Mouse (Mus musculus) heart, adult 2 months (tissue): ENCODE measurements around the gene Tpte. TPM values are rescaled to one million over a fixed set of nuclear protein-coding genes. Genes with fewer than 3 reads are reported as not detected.

Experiments used
- DNase-seq, 2 experiments: peaks; one replicate each; pipeline ENCODE4 v3.0.0; 2021
- H3K27ac ChIP-seq: fragments of 200-600 bp; 2 replicates; pipeline ENCODE4 v1.8.1; 2022
- H3K27me3 ChIP-seq: fragments of 200-500 bp; 2 replicates; pipeline ENCODE4 v1.6.1; 2012; ENCODE audit warnings: mild to moderate bottlenecking, low read length, inconsistent platforms, mixed read lengths; ENCODE audit not compliant: control insufficient read depth, insufficient read depth
- H3K36me3 ChIP-seq: fragments of 200-500 bp; 2 replicates; pipeline ENCODE4 v1.6.1; 2012; ENCODE audit warnings: low read length, inconsistent platforms; ENCODE audit not compliant: control insufficient read depth, insufficient read depth
- H3K4me1 ChIP-seq: fragments of 200-500 bp; 2 replicates; pipeline ENCODE4 v1.6.1; 2011; ENCODE audit warnings: low read length; ENCODE audit not compliant: control insufficient read depth, insufficient read depth
- H3K4me3 ChIP-seq: fragments of 200-600 bp; 2 replicates; pipeline ENCODE4 v1.8.1; 2022
- H3K79me2 ChIP-seq: fragments of 200-500 bp; replicated peaks from 2 replicates; pipeline ENCODE4 v1.6.1; 2012; ENCODE audit warnings: mild to moderate bottlenecking, inconsistent platforms, low read length, moderate library complexity, mixed read lengths; ENCODE audit not compliant: control insufficient read depth, insufficient read depth
- H3K9ac ChIP-seq: fragments of 200-500 bp; 2 replicates; pipeline ENCODE4 v1.6.1; 2012; ENCODE audit warnings: low read depth, mild to moderate bottlenecking, control low read depth, inconsistent platforms, low read length, mixed read lengths
- CTCF ChIP-seq: fragments of 200-600 bp; IDR thresholded peaks from 2 replicates; pipeline ENCODE4 v1.8.1; 2022; ENCODE audit warnings: antibody characterized with exemption, mild to moderate bottlenecking, moderate library complexity
- EP300 ChIP-seq: fragments of 200-500 bp; IDR thresholded peaks from 2 replicates; pipeline ENCODE4 v1.6.1; 2011; ENCODE audit warnings: low read depth, low read length, control low read depth; ENCODE audit not compliant: insufficient read depth
- POLR2A ChIP-seq: fragments of 200-500 bp; IDR thresholded peaks from 2 replicates; pipeline ENCODE4 v1.6.1; 2011; ENCODE audit warnings: mild to moderate bottlenecking, low read depth, low read length, control low read depth; ENCODE audit not compliant: insufficient read depth
- WGBS: fragments of 180-500 bp; shearing (Covaris S2); methylation state at CpG from one replicate; pipeline ENCODE4 v1.1.7; 2018; 5-methylcytosine and 5-hydroxymethylcytosine counted together
- intact Hi-C: fragments of 180-260 bp; cut with DNase I; formaldehyde crosslinking; loops from one replicate; pipeline ENCODE4 v1.15.1; 2025
- polyA plus RNA-seq: library from polyadenylated mRNA; depleted of rRNA; stranded (reverse); fragments of >200 nt; gene quantifications from 2 replicates; pipeline ENCODE4 v1.2.3, GENCODE M21; 2012
- total RNA-seq, 2 experiments: library from RNA; stranded (reverse); gene quantifications; 2 replicates each; pipeline ENCODE4 v1.2.3; 2021

The Tpte gene
- total and polyA plus RNA-seq, 3 experiments, result not detected

- TF ChIP-seq EP300 (no peak), CTCF (no peak), POLR2A (no peak)
- Histone ChIP-seq H3K79me2 (no peaks in the 10 kb centered on the region; the same call in 1 of the 2 replicates), H3K4me1 (peaks cover 10% of the 10 kb centered on the region), H3K36me3 (peaks cover 5% of the 10 kb centered on the region; the same call in 1 of the 2 replicates), H3K27me3 (0 out of 2 replicates have a peak, but pooled peaks cover 1% of the 10 kb centered on the region), H3K4me3 (no peak overlapping the region), H3K9ac (no peak overlapping the region), H3K27ac (peak overlapping the region; percentile 78)
- 65% methylated on average over 12 of the region's 12 CpGs for WGBS
- intact Hi-C loops, result loop anchor here (2.0 kb wide), 1 partner anchor 31 kb away; no protein-coding TSS in a partner anchor
- DNase-seq, result no peak
These were observed 23.7 kb upstream of the Tpte start for GRCm38 (mm10) chr8:22259531-22259930.

GRCm38 (mm10) chr8:22260091-22260722 lies 23.0 kb upstream of the Tpte start:
- no peak for TF ChIP-seq POLR2A
- no peak for TF ChIP-seq EP300
- TF ChIP-seq CTCF, result no peak
- Histone ChIP-seq H3K27me3 (0 out of 2 replicates have a peak, but pooled peaks cover 1% of the 10 kb centered on the region), H3K36me3 (peaks cover 5% of the 10 kb centered on the region), H3K79me2 (no peaks in the 10 kb centered on the region; the same call in 1 of the 2 replicates), H3K4me1 (peaks cover 11% of the 10 kb centered on the region), H3K4me3 (no peak overlapping the region), H3K9ac (no peak overlapping the region), H3K27ac (peak overlapping the region; percentile 78)
- intact Hi-C loops, result loop anchor here (2.0 kb wide), 1 partner anchor 67 kb away; the partner anchor contains the start of gene Vps36
- peak; percentile 26 to 36 for DNase-seq
- 8% methylated on average over 9 of the region's 9 CpGs for WGBS

- intact Hi-C loops, result no loop called here
- H3K27ac ChIP-seq, result no peak overlapping the region
- no peak overlapping the region for H3K9ac ChIP-seq
- H3K79me2 ChIP-seq, result no peaks in the 10 kb centered on the region; the same call in 1 of the 2 replicates
- H3K27me3 ChIP-seq, result 0 out of 2 replicates have a peak, but pooled peaks cover 1% of the 10 kb centered on the region
- peak; percentile 35 to 46 for DNase-seq
- WGBS, result 44% methylated on average over 3 of the region's 3 CpGs
- H3K4me3 ChIP-seq, result no peak overlapping the region
- TF ChIP-seq EP300, result no peak
- peaks cover 5% of the 10 kb centered on the region for H3K36me3 ChIP-seq
- H3K4me1 ChIP-seq, result peaks cover 11% of the 10 kb centered on the region
These were observed 21.0 kb upstream of the Tpte start for GRCm38 (mm10) chr8:22262267-22262666.

- no peak for DNase-seq
- TF ChIP-seq POLR2A, result no peak
- no peak for TF ChIP-seq CTCF
- TF ChIP-seq EP300, result no peak
- peaks cover 5% of the 10 kb centered on the region for H3K36me3 ChIP-seq
- no peak overlapping the region for H3K4me3 ChIP-seq
- 69% methylated on average over 6 of the region's 6 CpGs for WGBS
- no peak overlapping the region for H3K27ac ChIP-seq
- H3K4me1 ChIP-seq, result peaks cover 10% of the 10 kb centered on the region
- H3K9ac ChIP-seq, result no peak overlapping the region
- H3K79me2 ChIP-seq, result no peaks in the 10 kb centered on the region; the same call in 1 of the 2 replicates
- intact Hi-C loops, result no loop called here
- H3K27me3 ChIP-seq, result 0 out of 2 replicates have a peak, but pooled peaks cover 1% of the 10 kb centered on the region
These were observed 18.9 kb upstream of the Tpte start for GRCm38 (mm10) chr8:22264292-22264691.

- Histone ChIP-seq H3K36me3 (peaks cover 5% of the 10 kb centered on the region), H3K9ac (no peak overlapping the region), H3K4me3 (no peak overlapping the region), H3K27me3 (0 out of 2 replicates have a peak, but pooled peaks cover 1% of the 10 kb centered on the region), H3K79me2 (no peaks in the 10 kb centered on the region; the same call in 1 of the 2 replicates), H3K4me1 (peaks cover 7% of the 10 kb centered on the region), H3K27ac (no peak overlapping the region)
- no peak for TF ChIP-seq EP300
- no peak for TF ChIP-seq POLR2A
- no peak for TF ChIP-seq CTCF
- intact Hi-C loops, result no loop called here
- 45% methylated on average over 6 of the region's 6 CpGs for WGBS
- peak in 1 of 2 experiments; percentile 12 for DNase-seq
These were observed 18.5 kb upstream of the Tpte start for GRCm38 (mm10) chr8:22264787-22265186.

GRCm38 (mm10) chr8:22265194-22265593 lies 18.0 kb upstream of the Tpte start:
- 0 out of 2 replicates have a peak, but pooled peaks cover 1% of the 10 kb centered on the region for H3K27me3 ChIP-seq

More at GRCm38 (mm10) chr8:22265194-22265593, 18.0 kb upstream of the Tpte start:
- Histone ChIP-seq H3K27ac (no peak overlapping the region), H3K79me2 (no peaks in the 10 kb centered on the region; the same call in 1 of the 2 replicates), H3K4me1 (peaks cover 5% of the 10 kb centered on the region), H3K4me3 (no peak overlapping the region), H3K9ac (no peak overlapping the region), H3K36me3 (peaks cover 5% of the 10 kb centered on the region)
- DNase-seq, result no peak
- intact Hi-C loops, result no loop called here
- TF ChIP-seq CTCF (no peak), EP300 (no peak), POLR2A (no peak)
- WGBS, result 84% methylated on average over 1 of the region's 1 CpGs
